Mouse (Mus musculus) liver, embryonic 15.5 days (tissue): ENCODE results near the gene Fuca2. TPM values are rescaled to one million over a fixed set of nuclear protein-coding genes. Genes with fewer than 3 reads are reported as not detected.
"Not testable (repeated sequence)": the region's sequence is repeated elsewhere in the genome, so short reads cannot be mapped to it uniquely, and the experiment has no call there.

Experiments
- ATAC-seq: fragments of 200-750 bp; cut with Nextera tagmentation; 2 replicates; pipeline ENCODE4 v1.8.0; 2017; ENCODE audit warnings: moderate number of reproducible peaks, mild to moderate bottlenecking, moderate library complexity; ENCODE audit not compliant: insufficient read depth
- H3K27ac ChIP-seq: fragments of 300-500 bp; sonication (generic); replicated peaks from 2 replicates; pipeline ENCODE4 v1.5.1; 2015; ENCODE audit warnings: mild to moderate bottlenecking, inconsistent platforms
- H3K27me3 ChIP-seq: fragments of 300-500 bp; sonication (generic); 2 replicates; pipeline ENCODE4 v1.6.1; 2015; ENCODE audit warnings: mild to moderate bottlenecking, inconsistent platforms
- H3K36me3 ChIP-seq: fragments of 300-500 bp; sonication (generic); replicated peaks from 2 replicates; pipeline ENCODE4 v1.6.1; 2015; ENCODE audit warnings: moderate library complexity, mild to moderate bottlenecking, inconsistent platforms
- H3K4me1 ChIP-seq: fragments of 300-500 bp; sonication (generic); replicated peaks from 2 replicates; pipeline ENCODE4 v1.6.1; 2015; ENCODE audit warnings: inconsistent platforms
- H3K4me2 ChIP-seq: fragments of 300-500 bp; sonication (generic); 2 replicates; pipeline ENCODE4 v1.6.1; 2015; ENCODE audit warnings: moderate library complexity, mild to moderate bottlenecking, inconsistent platforms
- H3K4me3 ChIP-seq: fragments of 300-500 bp; sonication (generic); replicated peaks from 2 replicates; pipeline ENCODE4 v1.5.1; 2015; ENCODE audit warnings: mild to moderate bottlenecking, inconsistent platforms
- H3K9ac ChIP-seq: fragments of 300-500 bp; sonication (generic); 2 replicates; pipeline ENCODE4 v1.6.1; 2015; ENCODE audit warnings: moderate library complexity, mild to moderate bottlenecking, inconsistent platforms
- H3K9me3 ChIP-seq: fragments of 300-500 bp; sonication (generic); replicated peaks from 2 replicates; pipeline ENCODE4 v1.6.1; 2016; ENCODE audit warnings: inconsistent platforms
- WGBS: fragments of 180-500 bp; shearing (Covaris S2); methylation state at CpG from one replicate; pipeline ENCODE4 v1.1.7; 2015; ENCODE audit warnings: mixed read lengths; ENCODE audit not compliant: insufficient replicate concordance; 5-methylcytosine and 5-hydroxymethylcytosine counted together
- polyA plus RNA-seq: library from polyadenylated mRNA; unstranded; fragments of >200 nt; fragmentation: Nextera tagmentation; extraction: Ambion mirVana; gene quantifications from 2 replicates; pipeline ENCODE4 v1.2.1, GENCODE M21; 2015

The Fuca2 gene
- polyA plus RNA-seq, 1 experiment from 2014 or later: 57.3 TPM

- Histone ChIP-seq H3K9me3 (no peaks in the 10 kb centered on the region), H3K4me1 (peaks cover 12% of the 10 kb centered on the region), H3K4me2 (peak overlapping the region; percentile 73), H3K9ac (no peak overlapping the region), H3K36me3 (no peaks in the 10 kb centered on the region), H3K27ac (no peak overlapping the region), H3K27me3 (peaks cover 58% of the 10 kb centered on the region), H3K4me3 (no peak overlapping the region)
- 27% methylated on average over 7 of the region's 7 CpGs for WGBS
- no peak for ATAC-seq
These were observed 24.2 kb upstream of the Fuca2 start for GRCm38 (mm10) chr10:13475121-13475520.

DNA sequence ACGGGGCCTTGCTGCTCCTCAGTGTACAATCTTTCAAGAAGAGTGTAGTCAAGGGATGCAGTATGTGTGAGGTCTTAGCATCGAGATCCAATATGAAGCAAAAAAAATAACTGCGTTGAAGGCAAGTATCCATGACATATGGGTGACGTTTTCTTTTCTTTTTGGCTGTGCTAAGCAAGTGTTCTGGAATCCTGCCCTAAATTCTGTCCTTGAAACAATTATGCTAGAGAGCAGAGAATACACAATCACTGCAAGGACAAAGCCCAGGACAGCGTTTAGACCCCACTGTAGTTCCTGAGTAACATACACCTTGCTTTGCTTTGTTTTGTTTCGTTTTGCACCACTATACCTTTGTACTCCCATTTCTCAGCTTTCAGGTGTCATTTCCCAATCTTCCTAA is 20.0 kb upstream of the Fuca2 start:
- H3K4me1 ChIP-seq: 0 out of 2 replicates have a peak, but pooled peaks cover 7% of the 10 kb centered on the region
- H3K4me3 ChIP-seq: no peak overlapping the region
- H3K27ac ChIP-seq: no peak overlapping the region
- H3K27me3 ChIP-seq: peaks cover 24% of the 10 kb centered on the region
- no peak overlapping the region for H3K9ac ChIP-seq
- H3K9me3 ChIP-seq: no peaks in the 10 kb centered on the region
- no peaks in the 10 kb centered on the region for H3K36me3 ChIP-seq
- H3K4me2 ChIP-seq: no peak overlapping the region
- no peak for ATAC-seq
- 61% methylated on average over 6 of the region's 6 CpGs for WGBS

DNA sequence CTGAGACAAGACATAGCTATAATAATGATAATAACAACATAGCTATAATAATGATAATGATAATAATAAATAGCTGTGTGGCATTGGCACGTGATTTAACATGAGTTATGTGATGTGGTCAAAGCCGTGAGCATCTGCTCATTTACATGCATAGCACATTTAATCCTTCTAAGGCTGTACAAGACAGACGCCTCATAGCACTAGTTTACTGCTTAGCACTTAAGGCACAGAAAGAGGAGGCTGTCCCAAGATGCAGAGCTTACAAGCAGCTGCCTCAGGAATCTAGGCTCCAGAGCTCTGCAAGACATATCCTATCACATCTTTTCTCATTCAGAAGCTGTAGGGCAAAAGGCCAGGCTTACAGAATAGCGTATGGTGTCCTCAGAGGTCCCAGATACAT is 13.4 kb upstream of the Fuca2 start:
- Histone ChIP-seq H3K9ac (no peak overlapping the region), H3K4me1 (no peaks in the 10 kb centered on the region), H3K4me3 (no peak overlapping the region), H3K36me3 (no peaks in the 10 kb centered on the region), H3K27ac (no peak overlapping the region), H3K4me2 (no peak overlapping the region), H3K9me3 (no peaks in the 10 kb centered on the region), H3K27me3 (no peaks in the 10 kb centered on the region)
- 60% methylated on average over 4 of the region's 4 CpGs for WGBS
- ATAC-seq: no peak

DNA sequence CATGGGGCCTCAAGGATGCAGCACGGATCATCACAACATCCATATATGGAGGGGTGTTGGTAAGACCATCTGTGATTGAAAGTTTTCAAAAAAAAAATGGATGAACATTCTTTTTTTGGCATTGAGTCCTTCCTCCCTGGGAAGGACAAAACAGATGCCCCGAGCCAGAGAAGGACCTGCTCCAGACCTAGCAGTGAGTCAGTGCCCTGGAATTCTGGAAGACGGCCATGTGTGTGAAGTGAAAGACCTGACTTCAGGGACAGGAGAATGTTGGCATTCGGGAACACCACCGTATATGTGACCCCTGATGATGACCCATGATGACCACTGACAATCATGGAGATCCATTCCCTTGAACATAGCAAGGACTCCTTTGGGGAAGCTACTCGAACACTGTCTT is 9.7 kb upstream of the Fuca2 start:
- no peak overlapping the region for H3K4me3 ChIP-seq
- no peaks in the 10 kb centered on the region for H3K36me3 ChIP-seq
- H3K9ac ChIP-seq: no peak overlapping the region
- no peak overlapping the region for H3K27ac ChIP-seq
- H3K4me2 ChIP-seq: no peak overlapping the region
- H3K27me3 ChIP-seq: no peaks in the 10 kb centered on the region
- ATAC-seq: no peak
- H3K4me1 ChIP-seq: no peaks in the 10 kb centered on the region
- H3K9me3 ChIP-seq: no peaks in the 10 kb centered on the region
- WGBS: 66% methylated on average over 6 of the region's 6 CpGs

DNA sequence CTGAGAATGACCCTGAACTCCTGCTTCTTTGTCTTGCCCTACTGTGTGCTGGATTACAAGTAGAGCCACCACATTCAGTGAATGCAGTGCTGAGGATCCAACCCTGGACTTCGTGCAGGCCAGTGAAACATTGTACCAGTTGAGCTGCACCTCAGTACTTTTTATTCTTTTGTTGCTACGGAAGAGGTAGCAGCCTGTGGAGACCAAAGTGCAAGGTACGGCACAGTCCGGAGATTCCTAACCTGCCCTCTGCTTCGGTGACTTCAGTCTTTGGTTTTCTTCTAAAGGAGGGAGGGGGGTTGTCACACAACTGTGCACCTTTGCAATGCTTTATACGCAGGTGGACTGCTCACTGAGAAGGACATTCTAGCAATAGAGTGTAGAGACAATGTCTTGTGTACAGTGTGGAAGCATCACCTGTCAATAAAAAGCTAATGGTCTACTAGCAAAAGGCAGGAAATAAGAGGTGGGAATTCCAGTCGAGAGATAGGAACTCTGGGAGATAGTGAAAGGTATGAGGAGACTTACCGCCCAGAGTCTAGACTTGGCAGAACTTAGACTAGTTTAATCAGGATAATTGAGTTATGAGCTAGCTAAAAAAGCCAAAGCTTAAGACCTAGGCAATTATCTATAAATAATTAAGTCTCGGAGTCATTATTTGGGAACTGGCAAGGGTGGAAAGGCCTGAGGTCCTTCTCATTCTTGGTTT is 5.2 kb upstream of the Fuca2 start:
- H3K36me3 ChIP-seq: no peaks in the 10 kb centered on the region
- no peaks in the 10 kb centered on the region for H3K9me3 ChIP-seq
- no peak overlapping the region for H3K4me2 ChIP-seq
- ATAC-seq: no peak
- no peaks in the 10 kb centered on the region for H3K4me1 ChIP-seq
- no peak overlapping the region for H3K9ac ChIP-seq
- H3K27ac ChIP-seq: no peak overlapping the region
- H3K27me3 ChIP-seq: no peaks in the 10 kb centered on the region
- H3K4me3 ChIP-seq: no peak overlapping the region
- WGBS: 71% methylated on average over 9 of the region's 9 CpGs

GRCm38 (mm10) chr10:13496315-13496714 is 3.0 kb upstream of the Fuca2 start:
- WGBS: 70% methylated on average over 3 of the region's 3 CpGs
- Histone ChIP-seq H3K27me3 (no peaks in the 10 kb centered on the region), H3K4me1 (peaks cover 12% of the 10 kb centered on the region), H3K9ac (no peak overlapping the region), H3K4me3 (no peak overlapping the region), H3K4me2 (no peak overlapping the region), H3K36me3 (no peaks in the 10 kb centered on the region), H3K27ac (no peak overlapping the region), H3K9me3 (no peaks in the 10 kb centered on the region)
- ATAC-seq: no peak

- ATAC-seq: no peak
- WGBS: 27% methylated on average over 9 of the region's 9 CpGs
These were observed 1.1 kb downstream of the Fuca2 start for GRCm38 (mm10) chr10:13500473-13500872.

GRCm38 (mm10) chr10:13500938-13501496 is 1.7 kb downstream of the Fuca2 start:
- Histone ChIP-seq H3K4me3 (peak overlapping the region; percentile 72), H3K27ac (peak overlapping the region; percentile 81), H3K36me3 (peaks cover 26% of the 10 kb centered on the region), H3K27me3 (no peaks in the 10 kb centered on the region), H3K4me1 (peaks cover 33% of the 10 kb centered on the region), H3K9ac (peak overlapping the region; percentile 73), H3K4me2 (peak overlapping the region; percentile 84), H3K9me3 (no peaks in the 10 kb centered on the region)
- under 1% methylated on average over 30 of the region's 30 CpGs for WGBS
- ATAC-seq: peak; percentile 75

More at GRCm38 (mm10) chr10:13500473-13500872, 1.1 kb downstream of the Fuca2 start:
- peak overlapping the region; percentile 73 for H3K9ac ChIP-seq
- no peaks in the 10 kb centered on the region for H3K9me3 ChIP-seq
- H3K27ac ChIP-seq: peak overlapping the region; percentile 81
- H3K36me3 ChIP-seq: peaks cover 20% of the 10 kb centered on the region
- H3K4me1 ChIP-seq: peaks cover 31% of the 10 kb centered on the region
- H3K27me3 ChIP-seq: no peaks in the 10 kb centered on the region
- H3K4me2 ChIP-seq: peak overlapping the region; percentile 84
- peak overlapping the region; percentile 72 for H3K4me3 ChIP-seq

DNA sequence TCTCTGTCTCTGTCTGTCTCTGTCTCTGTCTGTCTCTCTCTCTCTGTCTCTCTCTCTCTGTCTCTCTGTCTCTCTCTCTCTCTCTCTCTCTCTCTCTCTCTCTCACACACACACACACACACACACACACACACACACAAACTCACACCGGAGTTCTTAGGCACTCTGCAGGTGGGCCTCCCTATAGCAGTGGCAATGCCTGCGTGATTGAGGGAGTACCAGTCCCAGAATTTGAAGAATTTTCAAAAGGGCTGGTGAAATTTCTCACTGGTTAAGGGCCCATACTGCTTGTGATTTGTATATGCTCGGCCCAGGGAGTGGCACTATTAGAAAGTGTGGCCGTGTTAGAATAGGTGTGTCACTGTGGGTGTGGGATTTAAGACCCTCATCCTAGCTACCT is 2.2 kb downstream of the Fuca2 start:
- H3K9me3 ChIP-seq: not testable (repeated sequence)
- peak overlapping the region; percentile 81 for H3K27ac ChIP-seq

DNA sequence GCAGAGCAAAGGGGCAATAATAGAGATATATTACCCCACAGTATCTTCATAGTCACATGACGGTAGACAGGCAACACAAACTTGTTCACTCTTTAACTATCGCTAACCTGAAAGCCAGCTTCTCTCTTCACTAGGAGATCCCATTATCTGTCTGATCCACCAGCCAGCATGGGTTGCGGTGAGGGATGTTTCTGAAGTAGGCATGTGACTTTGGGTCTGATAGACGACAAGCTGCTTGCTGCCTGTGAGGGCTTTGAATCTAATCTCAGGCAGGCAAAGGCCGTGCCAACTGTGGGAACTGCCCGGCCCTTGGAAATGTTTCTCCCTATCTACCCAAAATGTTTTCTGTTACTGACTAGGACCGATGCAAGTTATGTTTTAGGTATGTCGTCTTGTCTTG is 3.0 kb downstream of the Fuca2 start:
- H3K9me3 ChIP-seq: no peaks in the 10 kb centered on the region
- H3K9ac ChIP-seq: 0 out of 2 replicates have a peak overlapping the region, but pooled peaks have one; percentile 26
- no peaks in the 10 kb centered on the region for H3K27me3 ChIP-seq
- H3K36me3 ChIP-seq: peaks cover 33% of the 10 kb centered on the region
- ATAC-seq: peak; percentile 83
- peak overlapping the region; percentile 72 for H3K4me3 ChIP-seq
- peaks cover 40% of the 10 kb centered on the region for H3K4me1 ChIP-seq
- WGBS: 22% methylated on average over 8 of the region's 8 CpGs
- H3K27ac ChIP-seq: peak overlapping the region; percentile 81
- peak overlapping the region; percentile 84 for H3K4me2 ChIP-seq

More for the DNA sequence above, 2.2 kb downstream of the Fuca2 start:
- peak overlapping the region; percentile 84 for H3K4me2 ChIP-seq
- peaks cover 38% of the 10 kb centered on the region for H3K4me1 ChIP-seq
- WGBS: 31% methylated on average over 4 of the region's 4 CpGs
- H3K4me3 ChIP-seq: peak overlapping the region; percentile 72
- not testable (repeated sequence) for H3K27me3 ChIP-seq
- H3K9ac ChIP-seq: peak overlapping the region; percentile 73; the same call in 1 of the 2 replicates
- 0 out of 2 replicates have a peak, but pooled peaks have one; percentile 6 for ATAC-seq
- H3K36me3 ChIP-seq: peaks cover 29% of the 10 kb centered on the region

GRCm38 (mm10) chr10:13521857-13522256 is 22.5 kb downstream of the Fuca2 start:
- no peak overlapping the region for H3K9ac ChIP-seq
- peak; percentile 93 for ATAC-seq
- peaks cover 16% of the 10 kb centered on the region for H3K4me1 ChIP-seq
- H3K36me3 ChIP-seq: 0 out of 2 replicates have a peak, but pooled peaks cover 4% of the 10 kb centered on the region
- H3K27ac ChIP-seq: 0 out of 2 replicates have a peak overlapping the region, but pooled peaks have one; percentile 35
- 22% methylated on average over 4 of the region's 4 CpGs for WGBS
- peak overlapping the region; percentile 32 for H3K4me2 ChIP-seq
- H3K4me3 ChIP-seq: no peak overlapping the region
- no peaks in the 10 kb centered on the region for H3K9me3 ChIP-seq
- no peaks in the 10 kb centered on the region for H3K27me3 ChIP-seq
